Mouse (Mus musculus) heart, postnatal 0 days (tissue): ENCODE data around the gene Spag9.

Experiments
- CTCF ChIP-seq: IDR thresholded peaks from 2 replicates; pipeline ENCODE4 v1.5.1; 2016; ENCODE audit warnings: antibody characterized with exemption, control low read depth, low read depth
- EP300 ChIP-seq: IDR thresholded peaks from 2 replicates; pipeline ENCODE4 v1.6.1; 2016; ENCODE audit warnings: antibody characterized with exemption, low read depth

GRCm38 (mm10) chr11:93985265-93985664 lies 10.6 kb upstream of the Spag9 start:
- TF ChIP-seq EP300 (no peak), CTCF (no peak)
